Mouse (Mus musculus) neural tube, embryonic 14.5 days (tissue): ENCODE measurements around the gene Zkscan6. TPM values are rescaled to one million over a fixed set of nuclear protein-coding genes. Genes with fewer than 3 reads are reported as not detected.

Experiments
- ATAC-seq: fragments of 200-750 bp; cut with Nextera tagmentation; 2 replicates; pipeline ENCODE4 v1.8.0; 2017; ENCODE audit warnings: low read depth, mild to moderate bottlenecking, moderate TSS enrichment, moderate library complexity
- H3K27ac ChIP-seq: fragments of 300-500 bp; sonication (generic); 2 replicates; pipeline ENCODE4 v1.5.1; 2014; ENCODE audit warnings: low read depth, mild to moderate bottlenecking, control low read depth, low read length, moderate library complexity, mixed read lengths
- H3K27me3 ChIP-seq: fragments of 300-500 bp; sonication (generic); 2 replicates; pipeline ENCODE4 v1.6.1; 2014; ENCODE audit warnings: low read length; ENCODE audit not compliant: control insufficient read depth, insufficient read depth
- H3K36me3 ChIP-seq: fragments of 300-500 bp; sonication (generic); 2 replicates; pipeline ENCODE4 v1.6.1; 2014; ENCODE audit warnings: low read length, mixed read lengths; ENCODE audit not compliant: control insufficient read depth, insufficient read depth
- H3K4me1 ChIP-seq: fragments of 300-500 bp; sonication (generic); 2 replicates; pipeline ENCODE4 v1.6.1; 2014; ENCODE audit warnings: low read length; ENCODE audit not compliant: control insufficient read depth, insufficient read depth
- H3K4me2 ChIP-seq: fragments of 300-500 bp; sonication (generic); 2 replicates; pipeline ENCODE4 v1.6.1; 2014; ENCODE audit warnings: mild to moderate bottlenecking, low read depth, low read length, control low read depth
- H3K4me3 ChIP-seq: fragments of 300-500 bp; sonication (generic); 2 replicates; pipeline ENCODE4 v1.5.1; 2014; ENCODE audit warnings: low read depth, low read length, control low read depth, mixed read lengths
- H3K9ac ChIP-seq: fragments of 300-500 bp; sonication (generic); replicated peaks from 2 replicates; pipeline ENCODE4 v1.6.1; 2014; ENCODE audit warnings: low read depth, mild to moderate bottlenecking, control low read depth, low read length, mixed read lengths
- H3K9me3 ChIP-seq: fragments of 300-500 bp; sonication (generic); 2 replicates; pipeline ENCODE4 v1.6.1; 2016; ENCODE audit warnings: low read length; ENCODE audit not compliant: control insufficient read depth
- WGBS: fragments of 180-500 bp; shearing (Covaris S2); extraction: QIAGEN DNeasy Blood & Tissue Kit; methylation state at CpG from one replicate; pipeline ENCODE4 v1.1.7; 2014; 5-methylcytosine and 5-hydroxymethylcytosine counted together
- polyA plus RNA-seq: library from polyadenylated mRNA; unstranded; fragments of >200 nt; fragmentation: Nextera tagmentation; extraction: Ambion mirVana; gene quantifications from 2 replicates; pipeline ENCODE4 v1.2.1, GENCODE M21; 2014

The Zkscan6 gene
- polyA plus RNA-seq = 17.7 and 18.9 TPM in 2 replicates

DNA sequence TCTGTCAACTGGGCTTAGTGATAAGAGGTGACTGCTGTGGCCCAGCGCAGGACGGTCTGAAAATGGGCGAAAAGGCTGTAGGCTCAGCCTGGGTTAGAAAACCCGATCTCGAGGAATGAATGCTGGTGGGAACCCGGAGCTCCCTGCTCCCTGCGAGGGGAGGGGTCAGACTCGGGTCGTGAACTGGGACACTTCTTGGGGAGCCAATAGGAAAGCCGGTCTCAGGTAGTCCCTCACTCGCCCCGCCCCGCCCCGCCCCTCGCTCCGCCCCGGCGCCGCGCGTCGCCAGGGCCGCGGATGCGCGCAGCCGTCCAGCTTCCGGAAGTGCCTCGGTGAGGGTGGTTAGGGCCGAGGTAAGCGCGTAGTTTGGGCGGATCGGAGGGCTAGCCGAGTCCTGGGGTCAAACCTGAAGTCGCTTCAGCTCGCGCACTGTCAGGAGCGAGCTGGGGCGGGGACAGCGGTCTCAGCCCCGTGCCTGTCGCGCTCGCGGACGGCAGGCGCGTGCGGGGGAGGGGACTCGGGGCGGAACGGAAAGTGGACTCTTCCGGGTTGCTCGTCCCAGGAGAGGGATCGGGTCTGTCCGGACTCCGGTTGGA is at the start of gene Zkscan6:
TSS of gene Zkscan6 (plus strand) at position 267 of the 596 bp plus-strand sequence.
- Histone ChIP-seq H3K4me2 (peak within 1 kb of the TSS; percentile 94), H3K4me3 (peak within 1 kb of the TSS; percentile 73), H3K9ac (peak within 1 kb of the TSS; percentile 63), H3K27ac (peak within 1 kb of the TSS; percentile 71), H3K27me3 (no peaks in the 10 kb centered on the region), H3K4me1 (peaks cover 8% of the 10 kb centered on the region), H3K9me3 (no peaks in the 10 kb centered on the region), H3K36me3 (no peaks in the 10 kb centered on the region)
- WGBS = under 1% methylated on average over 58 of the region's 58 CpGs
- peak; percentile 97 for ATAC-seq

DNA sequence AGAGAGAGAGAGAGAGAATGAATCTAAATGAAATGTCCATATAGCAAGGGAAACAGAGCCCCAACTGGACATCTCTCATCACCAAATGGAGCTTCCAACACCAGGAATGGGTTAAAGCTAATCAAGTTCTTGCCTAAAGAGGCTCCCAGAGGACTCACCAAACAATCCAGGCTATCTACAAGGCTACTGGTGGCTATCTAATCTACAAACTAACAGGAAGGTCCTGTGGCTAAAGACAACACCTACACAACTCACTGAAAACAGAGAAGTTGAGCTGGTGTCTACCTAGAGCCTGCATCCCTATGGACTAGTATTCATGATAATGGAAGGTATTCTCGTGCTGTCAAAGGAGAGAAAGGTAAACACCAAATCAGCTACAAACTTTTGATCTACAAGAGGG is 47.6 kb upstream of the Zkscan6 start:
- ATAC-seq = no peak
- H3K36me3 ChIP-seq = no peaks in the 10 kb centered on the region
- H3K4me1 ChIP-seq = no peaks in the 10 kb centered on the region
- no peak overlapping the region for H3K4me3 ChIP-seq
- H3K9ac ChIP-seq = no peak overlapping the region
- H3K27ac ChIP-seq = no peak overlapping the region
- H3K9me3 ChIP-seq = no peaks in the 10 kb centered on the region
- no peak overlapping the region for H3K4me2 ChIP-seq
- no peaks in the 10 kb centered on the region for H3K27me3 ChIP-seq
- 97% methylated on average over 1 of the region's 1 CpGs for WGBS

- no peak overlapping the region for H3K4me2 ChIP-seq
- ATAC-seq = no peak
- no peak overlapping the region for H3K4me3 ChIP-seq
- H3K4me1 ChIP-seq = no peaks in the 10 kb centered on the region
- H3K9me3 ChIP-seq = no peaks in the 10 kb centered on the region
- H3K36me3 ChIP-seq = no peaks in the 10 kb centered on the region
- no peak overlapping the region for H3K27ac ChIP-seq
- no peak overlapping the region for H3K9ac ChIP-seq
- H3K27me3 ChIP-seq = no peaks in the 10 kb centered on the region
- WGBS = 98% methylated on average over 2 of the region's 2 CpGs
Measured at GRCm38 (mm10) chr11:65760912-65761311, 46.1 kb upstream of the Zkscan6 start.

DNA sequence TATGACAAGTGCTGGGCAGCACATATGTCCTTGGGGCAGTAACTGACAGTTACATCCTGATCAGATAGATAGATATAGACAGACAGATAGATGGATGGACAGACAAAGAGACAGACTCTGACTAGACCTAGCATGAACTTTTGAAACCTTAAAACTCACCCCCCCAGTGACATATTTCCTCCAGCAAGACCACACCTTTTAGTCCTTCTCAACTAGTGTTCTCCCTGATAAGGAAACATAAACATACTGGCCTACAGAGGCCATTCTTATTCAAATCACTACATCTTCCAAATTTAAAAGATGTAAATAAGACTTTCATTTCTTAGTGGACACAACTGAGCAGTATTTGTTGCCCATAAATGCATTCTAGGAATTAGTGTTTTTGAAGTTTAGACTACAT is 38.5 kb upstream of the Zkscan6 start:
- Histone ChIP-seq H3K4me3 (no peak overlapping the region), H3K4me1 (no peaks in the 10 kb centered on the region), H3K9me3 (no peaks in the 10 kb centered on the region), H3K27me3 (no peaks in the 10 kb centered on the region), H3K27ac (no peak overlapping the region), H3K36me3 (no peaks in the 10 kb centered on the region), H3K4me2 (no peak overlapping the region), H3K9ac (no peak overlapping the region)
- ATAC-seq = no peak

- no peak overlapping the region for H3K4me2 ChIP-seq
- H3K27ac ChIP-seq = no peak overlapping the region
- no peaks in the 10 kb centered on the region for H3K36me3 ChIP-seq
- H3K9ac ChIP-seq = no peak overlapping the region
- no peak overlapping the region for H3K4me3 ChIP-seq
- no peaks in the 10 kb centered on the region for H3K4me1 ChIP-seq
- H3K9me3 ChIP-seq = no peaks in the 10 kb centered on the region
- no peaks in the 10 kb centered on the region for H3K27me3 ChIP-seq
- no peak for ATAC-seq
- WGBS = 72% methylated on average over 5 of the region's 5 CpGs
Measured at GRCm38 (mm10) chr11:65769990-65770389, 37.0 kb upstream of the Zkscan6 start.

DNA sequence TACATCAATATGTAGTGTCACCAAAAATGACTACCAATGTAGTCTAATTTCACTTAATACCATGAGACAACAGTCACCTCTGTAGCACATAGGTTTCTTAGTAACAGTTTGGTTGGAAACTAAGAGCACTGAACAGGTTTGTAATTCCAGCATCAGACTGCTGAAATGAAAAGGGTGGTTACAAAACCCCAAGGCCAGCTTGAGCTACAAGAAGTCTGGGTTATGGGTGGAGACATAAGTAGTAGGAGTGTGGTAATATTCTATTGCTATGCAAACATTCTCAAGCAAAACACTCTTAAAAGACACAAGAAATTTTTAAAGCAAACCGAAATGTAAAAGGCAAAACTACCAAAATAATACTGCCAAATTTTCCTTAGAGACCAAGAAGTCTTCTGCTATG is 35.4 kb upstream of the Zkscan6 start:
- Histone ChIP-seq H3K4me2 (no peak overlapping the region), H3K27me3 (no peaks in the 10 kb centered on the region), H3K36me3 (no peaks in the 10 kb centered on the region), H3K9me3 (no peaks in the 10 kb centered on the region), H3K4me3 (no peak overlapping the region), H3K27ac (no peak overlapping the region), H3K9ac (no peak overlapping the region), H3K4me1 (no peaks in the 10 kb centered on the region)
- no peak for ATAC-seq
- WGBS = 97% methylated on average over 1 of the region's 1 CpGs

DNA sequence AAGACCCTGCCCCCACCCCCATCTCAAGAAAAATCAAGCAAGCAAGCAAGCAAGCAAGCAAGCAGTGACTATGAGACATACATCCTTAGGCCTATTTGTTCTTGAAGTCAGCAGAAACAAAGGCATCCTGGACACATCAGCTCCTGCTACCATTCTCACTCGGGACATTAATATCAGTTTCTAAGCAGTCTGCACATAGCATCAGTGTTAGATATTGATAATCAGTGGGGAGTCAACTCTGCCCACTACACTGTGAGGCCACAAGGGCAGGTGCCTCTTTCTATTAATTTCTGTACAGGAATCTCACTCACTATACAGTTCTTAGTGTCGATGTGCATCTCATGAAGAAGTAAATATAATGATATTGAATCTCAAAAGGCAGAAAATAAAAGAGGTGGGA is 33.4 kb upstream of the Zkscan6 start:
- WGBS = 91% methylated on average over 2 of the region's 2 CpGs
- H3K4me2 ChIP-seq = no peak overlapping the region
- no peaks in the 10 kb centered on the region for H3K9me3 ChIP-seq
- H3K36me3 ChIP-seq = no peaks in the 10 kb centered on the region
- no peak overlapping the region for H3K9ac ChIP-seq
- H3K27ac ChIP-seq = no peak overlapping the region
- no peaks in the 10 kb centered on the region for H3K27me3 ChIP-seq
- no peaks in the 10 kb centered on the region for H3K4me1 ChIP-seq
- no peak for ATAC-seq
- H3K4me3 ChIP-seq = no peak overlapping the region

DNA sequence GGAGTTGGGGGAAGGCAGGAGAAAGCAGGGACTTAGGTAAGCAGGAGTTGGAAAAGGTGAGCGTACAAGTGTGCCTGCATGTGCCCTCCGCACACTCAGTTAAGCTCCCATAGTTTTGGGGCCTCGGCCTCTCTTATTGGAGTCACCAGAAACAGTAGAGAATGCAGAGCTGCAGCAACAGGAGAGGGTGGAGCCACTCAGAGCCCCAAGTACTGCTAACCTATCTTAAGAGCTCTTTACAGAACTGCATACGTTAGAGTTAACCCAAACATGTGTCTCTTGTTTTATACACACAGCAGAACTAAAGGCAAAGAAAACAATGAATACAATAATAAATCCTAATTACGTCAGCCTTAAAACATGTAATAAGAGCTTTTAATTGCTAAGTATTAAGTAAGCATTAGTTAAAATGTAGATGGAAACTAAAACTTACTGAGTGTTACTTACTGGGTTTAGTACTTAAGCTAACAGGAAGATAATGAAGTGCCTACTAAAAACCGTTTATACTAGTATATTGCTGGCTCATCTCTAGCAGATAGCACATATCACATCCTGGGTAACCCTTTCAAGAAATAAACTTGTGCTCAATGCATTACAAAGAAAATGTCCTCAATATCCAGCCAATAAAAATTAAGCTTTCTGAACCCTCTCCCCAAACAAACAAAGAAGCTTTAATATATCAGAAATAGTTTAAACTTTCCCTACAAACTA is 32.9 kb upstream of the Zkscan6 start:
- Histone ChIP-seq H3K36me3 (no peaks in the 10 kb centered on the region), H3K27ac (no peak overlapping the region), H3K4me3 (no peak overlapping the region), H3K27me3 (no peaks in the 10 kb centered on the region), H3K9ac (no peak overlapping the region), H3K9me3 (no peaks in the 10 kb centered on the region), H3K4me1 (no peaks in the 10 kb centered on the region), H3K4me2 (no peak overlapping the region)
- ATAC-seq = no peak
- WGBS = 77% methylated on average over 6 of the region's 6 CpGs

- WGBS = 66% methylated on average over 2 of the region's 2 CpGs
- Histone ChIP-seq H3K27me3 (no peaks in the 10 kb centered on the region), H3K4me3 (no peak overlapping the region), H3K4me2 (no peak overlapping the region), H3K9ac (no peak overlapping the region), H3K36me3 (0 out of 2 replicates have a peak, but pooled peaks cover 5% of the 10 kb centered on the region), H3K27ac (no peak overlapping the region), H3K4me1 (no peaks in the 10 kb centered on the region), H3K9me3 (no peaks in the 10 kb centered on the region)
- no peak for ATAC-seq
Measured at GRCm38 (mm10) chr11:65776906-65777611, 29.9 kb upstream of the Zkscan6 start.
